Mouse (Mus musculus): ENCODE results near the gene Pbsn. TPM values are rescaled to one million over a fixed set of nuclear protein-coding genes. Genes with fewer than 3 reads are reported as not detected.
"Not testable (repeated sequence)": the region's sequence is repeated elsewhere in the genome, so short reads cannot be mapped to it uniquely, and the experiment has no call there.

Pbsn gene
- not detected in 2 replicates for polyA plus RNA-seq (2015; fragmentation: Nextera tagmentation; extraction: Ambion mirVana)

- Histone ChIP-seq H3K27ac (ENCODE audit: low read depth, low read length) (no peak within 1 kb of the TSS), H3K9ac (ENCODE audit: low read depth, low read length) (no peak within 1 kb of the TSS), H3K4me1 (ENCODE audit: control insufficient read depth, insufficient read depth, low read depth, low read length) (no peaks in the 10 kb centered on the region), H3K9me3 (ENCODE audit: control insufficient read depth, low read length) (no peaks in the 10 kb centered on the region), H3K4me2 (ENCODE audit: low read length) (no peak within 1 kb of the TSS), H3K4me3 (ENCODE audit: low read length) (no peak within 1 kb of the TSS), H3K36me3 (ENCODE audit: control insufficient read depth, insufficient read depth, low read length) (no peaks in the 10 kb centered on the region), H3K27me3 (replicated peaks; ENCODE audit: control insufficient read depth, insufficient read depth, low read length) (no peaks in the 10 kb centered on the region)
- no peak for ATAC-seq
- 81% methylated on average over 1 of the region's 1 CpGs for WGBS
Measured at GRCm38 (mm10) chrX:77853523-77853922, at the start of gene Pbsn. TSS of gene Pbsn (minus strand) at chrX:77853623.

DNA sequence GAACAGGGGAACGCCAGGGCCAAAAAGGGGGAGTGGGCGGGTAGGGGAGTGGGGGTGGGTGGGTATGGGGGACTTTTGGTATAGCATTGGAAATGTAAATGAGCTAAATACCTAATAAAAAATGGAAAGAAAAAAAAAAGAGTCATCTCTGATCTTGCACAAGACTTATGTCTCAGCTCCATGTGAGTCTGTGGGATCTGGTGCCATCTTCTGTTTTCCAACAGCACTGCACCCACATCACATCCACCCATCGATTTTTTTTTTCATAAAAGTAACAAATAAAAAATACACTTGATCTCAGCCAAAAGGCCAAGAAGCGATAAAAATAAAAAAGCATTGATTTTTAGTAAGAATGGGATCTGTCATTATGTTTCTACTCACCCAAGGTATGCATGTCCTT is 26.6 kb upstream of the Pbsn start:
- H3K27ac ChIP-seq (ENCODE audit: low read depth, low read length); H3K9me3 ChIP-seq (ENCODE audit: control insufficient read depth, low read length); H3K4me2 ChIP-seq (ENCODE audit: low read length); ATAC-seq; H3K27me3 ChIP-seq (replicated peaks; ENCODE audit: control insufficient read depth, insufficient read depth, low read length); H3K9ac ChIP-seq (ENCODE audit: low read depth, low read length); H3K4me3 ChIP-seq (ENCODE audit: low read length); H3K36me3 ChIP-seq (ENCODE audit: control insufficient read depth, insufficient read depth, low read length); H3K4me1 ChIP-seq (ENCODE audit: control insufficient read depth, insufficient read depth, low read depth, low read length): not testable (repeated sequence)
- 49% methylated on average over 2 of the region's 4 CpGs for WGBS

DNA sequence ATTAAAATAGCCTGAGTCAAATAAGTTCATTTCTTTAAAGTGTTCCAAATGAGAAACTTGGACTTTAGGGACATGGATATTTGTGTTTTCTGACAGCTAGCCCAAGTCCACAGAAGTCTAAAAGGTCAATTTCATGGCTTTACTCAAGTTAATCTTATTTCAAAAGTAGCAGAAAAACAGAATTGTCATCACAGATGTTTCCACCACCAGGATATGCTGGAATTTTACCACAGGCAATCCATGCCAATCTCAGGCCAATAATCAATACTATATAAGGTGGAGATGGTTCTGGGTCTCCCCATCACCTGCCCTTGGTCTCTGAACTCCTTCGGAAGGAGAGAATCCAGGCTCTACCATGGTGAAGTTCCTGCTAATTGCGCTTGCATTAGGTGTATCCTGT is 11.0 kb upstream of the Pbsn start, which contains the start of gene Gm14744:
Gene Gm14744, plus strand, starts transcription at position 301 of the 400 bp plus-strand sequence.
- H3K36me3 ChIP-seq (ENCODE audit: control insufficient read depth, insufficient read depth, low read length); H3K9me3 ChIP-seq (ENCODE audit: control insufficient read depth, low read length); H3K27ac ChIP-seq (ENCODE audit: low read depth, low read length); H3K9ac ChIP-seq (ENCODE audit: low read depth, low read length); H3K4me3 ChIP-seq (ENCODE audit: low read length); H3K27me3 ChIP-seq (replicated peaks; ENCODE audit: control insufficient read depth, insufficient read depth, low read length); H3K4me2 ChIP-seq (ENCODE audit: low read length); ATAC-seq; H3K4me1 ChIP-seq (ENCODE audit: control insufficient read depth, insufficient read depth, low read depth, low read length): not testable (repeated sequence)
- WGBS, result 97% methylated on average over 2 of the region's 2 CpGs

DNA sequence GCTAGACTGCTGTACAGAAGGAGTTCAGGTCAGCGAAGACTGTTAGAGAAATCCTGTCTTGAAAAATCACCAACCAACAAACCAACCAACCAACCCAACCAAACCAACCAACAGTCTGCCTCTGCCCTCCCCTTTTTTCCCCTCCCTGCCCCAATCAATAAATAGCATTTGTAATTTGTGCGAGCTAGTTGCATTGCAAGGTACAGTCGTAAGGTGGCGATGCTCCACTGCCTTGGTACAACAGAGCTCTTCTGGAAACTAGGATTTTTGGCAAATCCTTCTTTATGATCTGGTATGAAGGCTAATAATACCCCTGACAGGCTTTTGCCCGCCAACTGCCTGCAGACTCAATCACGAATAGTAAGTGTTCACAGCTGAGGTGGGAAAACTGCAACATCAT is 41.4 kb downstream of the Pbsn start:
- Histone ChIP-seq H3K27ac (ENCODE audit: low read depth, low read length) (no peak overlapping the region), H3K36me3 (ENCODE audit: control insufficient read depth, insufficient read depth, low read length) (no peaks in the 10 kb centered on the region), H3K9me3 (ENCODE audit: control insufficient read depth, low read length) (no peaks in the 10 kb centered on the region), H3K4me2 (ENCODE audit: low read length) (no peak overlapping the region), H3K27me3 (replicated peaks; ENCODE audit: control insufficient read depth, insufficient read depth, low read length) (no peaks in the 10 kb centered on the region), H3K4me3 (ENCODE audit: low read length) (no peak overlapping the region), H3K9ac (ENCODE audit: low read depth, low read length) (no peak overlapping the region), H3K4me1 (ENCODE audit: control insufficient read depth, insufficient read depth, low read depth, low read length) (no peaks in the 10 kb centered on the region)
- WGBS, result 62% methylated on average over 6 of the region's 6 CpGs
- no peak for ATAC-seq

GRCm38 (mm10) chrX:77810608-77811206 is 42.7 kb downstream of the Pbsn start:
- H3K4me1 ChIP-seq (ENCODE audit: control insufficient read depth, insufficient read depth, low read depth, low read length), result no peaks in the 10 kb centered on the region
- peak overlapping the region; percentile 66; the same call in 1 of the 2 replicates for H3K27ac ChIP-seq (ENCODE audit: low read depth, low read length)
- no peak overlapping the region for H3K9ac ChIP-seq (ENCODE audit: low read depth, low read length)
- H3K9me3 ChIP-seq (ENCODE audit: control insufficient read depth, low read length), result no peaks in the 10 kb centered on the region
- no peaks in the 10 kb centered on the region for H3K36me3 ChIP-seq (ENCODE audit: control insufficient read depth, insufficient read depth, low read length)
- peak; percentile 96 for ATAC-seq
- H3K4me3 ChIP-seq (ENCODE audit: low read length), result peak overlapping the region; percentile 42
- 23% methylated on average over 17 of the region's 17 CpGs for WGBS
- no peaks in the 10 kb centered on the region for H3K27me3 ChIP-seq (replicated peaks; ENCODE audit: control insufficient read depth, insufficient read depth, low read length)
- H3K4me2 ChIP-seq (ENCODE audit: low read length), result peak overlapping the region; percentile 40

DNA sequence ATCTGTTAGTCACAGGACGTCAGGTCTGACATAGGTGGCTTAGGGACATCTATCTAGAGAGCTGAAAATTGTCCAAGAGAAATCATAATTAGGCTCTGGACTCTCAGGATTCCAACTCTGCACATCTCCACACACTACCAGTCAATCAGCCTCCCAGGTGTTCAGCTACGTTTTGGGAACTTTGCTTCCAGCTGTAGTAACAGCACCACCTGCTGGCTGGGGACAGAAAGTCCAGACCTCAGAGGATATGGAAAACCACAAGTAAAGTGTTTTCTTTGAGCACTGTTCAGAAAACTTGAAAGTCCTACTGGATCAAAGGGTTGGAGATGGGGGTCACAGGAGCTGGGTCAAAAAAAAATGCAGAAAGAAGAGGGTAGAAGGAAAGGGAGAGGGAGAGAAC is 44.8 kb downstream of the Pbsn start:
- Histone ChIP-seq H3K4me2 (ENCODE audit: low read length) (no peak overlapping the region), H3K27ac (ENCODE audit: low read depth, low read length) (no peak overlapping the region), H3K36me3 (ENCODE audit: control insufficient read depth, insufficient read depth, low read length) (no peaks in the 10 kb centered on the region), H3K9me3 (ENCODE audit: control insufficient read depth, low read length) (no peaks in the 10 kb centered on the region), H3K27me3 (replicated peaks; ENCODE audit: control insufficient read depth, insufficient read depth, low read length) (no peaks in the 10 kb centered on the region), H3K9ac (ENCODE audit: low read depth, low read length) (no peak overlapping the region), H3K4me3 (ENCODE audit: low read length) (no peak overlapping the region), H3K4me1 (ENCODE audit: control insufficient read depth, insufficient read depth, low read depth, low read length) (no peaks in the 10 kb centered on the region)
- 25% methylated on average over 2 of the region's 2 CpGs for WGBS
- no peak for ATAC-seq

GRCm38 (mm10) chrX:77802293-77802692 is 51.1 kb downstream of the Pbsn start:
- Histone ChIP-seq H3K27me3 (replicated peaks; ENCODE audit: control insufficient read depth, insufficient read depth, low read length) (no peaks in the 10 kb centered on the region), H3K4me3 (ENCODE audit: low read length) (no peak overlapping the region), H3K27ac (ENCODE audit: low read depth, low read length) (no peak overlapping the region), H3K9ac (ENCODE audit: low read depth, low read length) (no peak overlapping the region), H3K4me2 (ENCODE audit: low read length) (no peak overlapping the region), H3K36me3 (ENCODE audit: control insufficient read depth, insufficient read depth, low read length) (no peaks in the 10 kb centered on the region), H3K9me3 (ENCODE audit: control insufficient read depth, low read length) (no peaks in the 10 kb centered on the region), H3K4me1 (ENCODE audit: control insufficient read depth, insufficient read depth, low read depth, low read length) (no peaks in the 10 kb centered on the region)
- 90% methylated on average over 2 of the region's 2 CpGs for WGBS
- no peak for ATAC-seq

DNA sequence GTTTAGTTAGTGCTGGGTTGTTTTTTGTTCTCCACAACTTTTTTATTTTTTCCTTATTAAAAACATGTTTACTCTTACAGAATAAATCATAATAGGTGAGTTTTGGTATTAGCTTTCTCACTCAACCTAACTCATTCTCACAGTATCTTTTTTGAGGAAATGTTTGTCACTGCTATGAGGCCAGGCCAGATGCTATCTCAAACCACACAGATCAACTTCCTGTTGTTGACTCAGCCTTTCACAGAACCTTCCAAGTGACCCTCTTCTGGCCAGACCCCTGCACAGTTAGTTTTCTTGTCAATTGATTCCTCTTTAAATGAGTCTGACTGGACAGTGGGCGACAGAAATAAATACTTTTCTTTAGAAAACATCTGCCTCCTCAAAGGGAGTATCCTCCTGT is 51.9 kb downstream of the Pbsn start:
- H3K4me1 ChIP-seq (ENCODE audit: control insufficient read depth, insufficient read depth, low read depth, low read length), result no peaks in the 10 kb centered on the region
- H3K36me3 ChIP-seq (ENCODE audit: control insufficient read depth, insufficient read depth, low read length), result no peaks in the 10 kb centered on the region
- no peak overlapping the region for H3K4me3 ChIP-seq (ENCODE audit: low read length)
- no peaks in the 10 kb centered on the region for H3K9me3 ChIP-seq (ENCODE audit: control insufficient read depth, low read length)
- no peak overlapping the region for H3K27ac ChIP-seq (ENCODE audit: low read depth, low read length)
- H3K9ac ChIP-seq (ENCODE audit: low read depth, low read length), result no peak overlapping the region
- 66% methylated on average over 1 of the region's 1 CpGs for WGBS
- H3K27me3 ChIP-seq (replicated peaks; ENCODE audit: control insufficient read depth, insufficient read depth, low read length), result no peaks in the 10 kb centered on the region
- no peak overlapping the region for H3K4me2 ChIP-seq (ENCODE audit: low read length)
- no peak for ATAC-seq

- Histone ChIP-seq H3K4me1 (ENCODE audit: control insufficient read depth, insufficient read depth, low read depth, low read length) (no peaks in the 10 kb centered on the region), H3K27ac (ENCODE audit: low read depth, low read length) (no peak overlapping the region)
- 81% methylated on average over 3 of the region's 3 CpGs for WGBS
Measured at GRCm38 (mm10) chrX:77799554-77799953, 53.9 kb downstream of the Pbsn start.

More at GRCm38 (mm10) chrX:77799554-77799953, 53.9 kb downstream of the Pbsn start:
- H3K4me2 ChIP-seq (ENCODE audit: low read length), result no peak overlapping the region
- H3K27me3 ChIP-seq (replicated peaks; ENCODE audit: control insufficient read depth, insufficient read depth, low read length), result no peaks in the 10 kb centered on the region
- no peak overlapping the region for H3K9ac ChIP-seq (ENCODE audit: low read depth, low read length)
- no peak overlapping the region for H3K4me3 ChIP-seq (ENCODE audit: low read length)
- no peaks in the 10 kb centered on the region for H3K36me3 ChIP-seq (ENCODE audit: control insufficient read depth, insufficient read depth, low read length)
- ATAC-seq, result no peak
- H3K9me3 ChIP-seq (ENCODE audit: control insufficient read depth, low read length), result no peaks in the 10 kb centered on the region; the same call in 1 of the 2 replicates
